Mouse (Mus musculus) megakaryocyte, embryonic 14.5 days (primary cell): Measurements from ENCODE around the gene Kat6b.

Source experiments
- FLI1 ChIP-seq: IDR thresholded peaks from 2 replicates; pipeline ENCODE4 v1.6.1; 2012; ENCODE audit warnings: low read length, inconsistent platforms, mixed read lengths
- GATA1 ChIP-seq: IDR thresholded peaks from 3 replicates; pipeline ENCODE4 v1.6.1; 2012; ENCODE audit warnings: mixed read lengths, low read length, inconsistent platforms, borderline replicate concordance

DNA sequence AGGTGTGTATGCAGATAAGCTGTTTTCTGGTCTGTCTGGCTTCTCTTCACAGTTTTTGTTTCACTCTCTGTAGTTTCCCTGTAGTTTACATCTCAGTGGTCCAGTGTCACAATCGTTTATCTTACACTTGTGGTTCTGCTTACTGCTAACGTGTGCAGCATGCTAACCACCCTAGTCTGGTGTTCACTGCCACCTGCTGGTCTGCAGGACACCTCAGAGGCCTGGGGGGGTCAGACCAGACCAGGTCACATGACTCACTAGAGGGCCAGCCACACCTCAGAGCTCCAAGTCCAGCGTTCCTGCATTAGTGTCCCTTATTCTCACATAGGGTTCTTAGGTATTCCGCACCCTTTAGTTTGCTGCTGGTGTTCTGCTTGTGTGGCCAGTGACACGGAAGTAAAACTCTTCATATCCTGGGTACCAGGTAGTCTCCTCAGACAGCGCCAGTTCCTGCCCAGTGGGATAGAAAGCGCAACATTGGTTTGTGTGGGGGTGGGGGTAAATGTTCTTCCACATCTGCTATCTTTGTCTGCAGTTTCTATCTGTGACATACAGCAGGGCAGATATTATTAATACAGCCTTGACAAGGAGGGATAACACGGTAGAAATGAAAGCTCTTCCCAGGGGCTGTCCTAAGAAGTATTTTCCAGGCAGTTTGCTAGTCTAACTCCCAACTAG is 181.4 kb downstream of the Kat6b start:
- TF ChIP-seq FLI1 (no peak), GATA1 (no peak)
